Mouse (Mus musculus) C2C12 (cell line): Measurements from ENCODE around the gene Gm17387.

Experiments
- CEBPB ChIP-seq: IDR thresholded peaks from one replicate; pipeline ENCODE4 v1.6.1; 2011; ENCODE audit warnings: low read depth, mild to moderate bottlenecking, control low read depth, moderate library complexity
- CTCF ChIP-seq: IDR thresholded peaks from one replicate; pipeline ENCODE4 v1.5.1; 2011; ENCODE audit not compliant: control insufficient read depth, insufficient read depth, insufficient read length
- FOSL1 ChIP-seq: IDR thresholded peaks from one replicate; pipeline ENCODE4 v1.8.0; 2011; ENCODE audit warnings: mild to moderate bottlenecking, low read length; ENCODE audit not compliant: poor library complexity, insufficient read depth, severe bottlenecking
- USF1 ChIP-seq: IDR thresholded peaks from one replicate; pipeline ENCODE4 v1.6.1; 2011; ENCODE audit warnings: low read depth, mild to moderate bottlenecking, control low read depth, moderate library complexity

DNA sequence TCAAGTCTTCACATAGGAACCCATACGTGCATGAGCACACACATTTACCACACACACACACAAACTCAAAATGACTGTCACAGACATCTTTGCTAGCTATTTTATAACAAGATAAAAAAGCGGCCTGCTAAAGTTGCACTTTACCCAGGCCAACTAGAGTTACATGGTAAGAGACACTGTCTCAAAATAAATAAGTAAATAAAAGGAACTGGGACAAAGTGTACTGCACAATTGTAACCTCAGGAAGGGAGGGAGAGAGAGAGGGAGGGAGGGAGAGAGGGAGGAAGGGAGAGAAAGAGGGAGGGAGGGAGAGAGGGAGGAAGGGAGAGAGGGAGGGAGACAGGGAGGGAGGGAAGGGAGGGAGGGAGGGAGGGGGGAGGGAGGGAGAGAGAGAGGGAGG lies 23.5 kb downstream of the Gm17387 start:
- TF ChIP-seq CTCF (no peak), USF1 (no peak), CEBPB (no peak), FOSL1 (no peak)
